Mouse (Mus musculus) heart, postnatal 0 days (tissue): Measurements from ENCODE around the gene Madcam1. TPM values are rescaled to one million over a fixed set of nuclear protein-coding genes. Genes with fewer than 3 reads are reported as not detected.
A peak's percentile ranks its signal among the peaks of the same experiment; 100 is the strongest.

ENCODE experiments used
- ATAC-seq: fragments of 200-750 bp; cut with Nextera tagmentation; 2 replicates; pipeline ENCODE4 v1.8.0; 2017; ENCODE audit warnings: low read depth, moderate number of reproducible peaks, moderate library complexity; ENCODE audit not compliant: insufficient read depth
- DNase-seq: peaks from one replicate; pipeline ENCODE4 v3.0.0-alpha.2; 2016; ENCODE audit warnings: low spot score
- H3K27ac ChIP-seq: fragments of 300-500 bp; sonication (generic); 2 replicates; pipeline ENCODE4 v1.5.1; 2014; ENCODE audit warnings: low read depth, mild to moderate bottlenecking
- H3K27me3 ChIP-seq: fragments of 300-500 bp; sonication (generic); 2 replicates; pipeline ENCODE4 v1.6.1; 2014; ENCODE audit warnings: low read length, mixed read lengths; ENCODE audit not compliant: control insufficient read depth, insufficient read depth
- H3K36me3 ChIP-seq: fragments of 300-500 bp; sonication (generic); replicated peaks from 2 replicates; pipeline ENCODE4 v1.6.1; 2014; ENCODE audit warnings: low read length, mixed read lengths; ENCODE audit not compliant: control insufficient read depth, insufficient read depth
- H3K4me1 ChIP-seq: fragments of 300-500 bp; sonication (generic); 2 replicates; pipeline ENCODE4 v1.6.1; 2014; ENCODE audit warnings: antibody characterized with exemption; ENCODE audit not compliant: control insufficient read depth, insufficient read depth
- H3K4me2 ChIP-seq: fragments of 300-500 bp; sonication (generic); 2 replicates; pipeline ENCODE4 v1.6.1; 2014; ENCODE audit warnings: low read depth, mild to moderate bottlenecking, low read length, moderate library complexity
- H3K4me3 ChIP-seq: fragments of 300-500 bp; sonication (generic); 2 replicates; pipeline ENCODE4 v1.5.1; 2014; ENCODE audit warnings: low read depth, low read length
- H3K9ac ChIP-seq: fragments of 300-500 bp; sonication (generic); replicated peaks from 2 replicates; pipeline ENCODE4 v1.6.1; 2014; ENCODE audit warnings: low read depth, low read length, mixed read lengths
- H3K9me3 ChIP-seq: fragments of 300-500 bp; sonication (generic); replicated peaks from 2 replicates; pipeline ENCODE4 v1.6.1; 2016; ENCODE audit warnings: low read length; ENCODE audit not compliant: control insufficient read depth
- CTCF ChIP-seq: IDR thresholded peaks from 2 replicates; pipeline ENCODE4 v1.5.1; 2016; ENCODE audit warnings: antibody characterized with exemption, control low read depth, low read depth
- EP300 ChIP-seq: IDR thresholded peaks from 2 replicates; pipeline ENCODE4 v1.6.1; 2016; ENCODE audit warnings: antibody characterized with exemption, low read depth
- WGBS: fragments of 180-500 bp; shearing (Covaris S2); extraction: QIAGEN DNeasy Blood & Tissue Kit; methylation state at CpG from one replicate; pipeline ENCODE4 v1.1.7; 2014; 5-methylcytosine and 5-hydroxymethylcytosine counted together
- polyA plus RNA-seq: library from polyadenylated mRNA; unstranded; fragments of >200 nt; fragmentation: Nextera tagmentation; extraction: Ambion mirVana; gene quantifications from 2 replicates; pipeline ENCODE4 v1.2.1, GENCODE M21; 2015
- total RNA-seq: library from RNA; depleted of rRNA; stranded (reverse); fragments of >200 nt; gene quantifications from 2 replicates; pipeline ENCODE4 v1.2.3, GENCODE M21; 2014; ENCODE audit warnings: low replicate concordance

Madcam1 gene
- total and polyA plus RNA-seq, 2 experiments from 2014 or later = 1.3 TPM; not detected in 1

- peaks cover 30% of the 10 kb centered on the region for H3K4me1 ChIP-seq
- peak; percentile 4 for ATAC-seq
- no peaks in the 10 kb centered on the region for H3K27me3 ChIP-seq
- H3K9me3 ChIP-seq = no peaks in the 10 kb centered on the region
- H3K4me2 ChIP-seq = peak overlapping the region; percentile 88
- peak overlapping the region; percentile 96 for H3K27ac ChIP-seq
- H3K4me3 ChIP-seq = peak overlapping the region; percentile 90
- peak; percentile 76 for DNase-seq
- TF ChIP-seq CTCF (peak; percentile 62), EP300 (no peak)
- peak overlapping the region; percentile 94 for H3K9ac ChIP-seq
- under 1% methylated on average over 10 of the region's 10 CpGs for WGBS
- peaks cover 36% of the 10 kb centered on the region for H3K36me3 ChIP-seq
These were observed 18.7 kb downstream of the Madcam1 start for GRCm38 (mm10) chr10:79682916-79683582.

- Histone ChIP-seq H3K4me1 (peaks cover 30% of the 10 kb centered on the region), H3K36me3 (peaks cover 46% of the 10 kb centered on the region), H3K9ac (peak overlapping the region; percentile 94), H3K4me2 (peak overlapping the region; percentile 88), H3K27me3 (no peaks in the 10 kb centered on the region), H3K9me3 (no peaks in the 10 kb centered on the region), H3K27ac (peak overlapping the region; percentile 96), H3K4me3 (peak overlapping the region; percentile 90)
- TF ChIP-seq CTCF = no peak
- no peak for TF ChIP-seq EP300
- DNase-seq = no peak
- ATAC-seq = no peak
- 58% methylated on average over 6 of the region's 6 CpGs for WGBS
These were observed 19.6 kb downstream of the Madcam1 start for GRCm38 (mm10) chr10:79683726-79684640.

GRCm38 (mm10) chr10:79684770-79685600, 20.6 kb downstream of the Madcam1 start:
- no peak for TF ChIP-seq CTCF
- TF ChIP-seq EP300 = no peak
- Histone ChIP-seq H3K27me3 (no peaks in the 10 kb centered on the region), H3K4me3 (no peak overlapping the region), H3K9me3 (no peaks in the 10 kb centered on the region), H3K4me2 (no peak overlapping the region), H3K36me3 (peaks cover 50% of the 10 kb centered on the region), H3K9ac (no peak overlapping the region), H3K4me1 (peaks cover 30% of the 10 kb centered on the region), H3K27ac (peak overlapping the region; percentile 96)
- ATAC-seq (no peak), DNase-seq (no peak)
- 91% methylated on average over 25 of the region's 25 CpGs for WGBS

GRCm38 (mm10) chr10:79686219-79686618, 21.9 kb downstream of the Madcam1 start:
- H3K4me3 ChIP-seq = no peak overlapping the region
- DNase-seq = no peak
- peaks cover 50% of the 10 kb centered on the region for H3K36me3 ChIP-seq
- peaks cover 30% of the 10 kb centered on the region for H3K4me1 ChIP-seq
- no peaks in the 10 kb centered on the region for H3K9me3 ChIP-seq
- 47% methylated on average over 2 of the region's 2 CpGs for WGBS
- H3K27ac ChIP-seq = peak overlapping the region; percentile 91
- no peak for ATAC-seq
- no peak for TF ChIP-seq EP300
- no peak for TF ChIP-seq CTCF
- H3K4me2 ChIP-seq = no peak overlapping the region
- H3K9ac ChIP-seq = no peak overlapping the region
- no peaks in the 10 kb centered on the region for H3K27me3 ChIP-seq

- TF ChIP-seq EP300 (0 out of 2 replicates have a peak, but pooled peaks have one; percentile 31), CTCF (no peak)
- H3K4me1 ChIP-seq = peaks cover 30% of the 10 kb centered on the region
- no peaks in the 10 kb centered on the region for H3K27me3 ChIP-seq
- H3K9me3 ChIP-seq = no peaks in the 10 kb centered on the region
- no peak overlapping the region for H3K4me2 ChIP-seq
- no peak overlapping the region for H3K4me3 ChIP-seq
- ATAC-seq (peak; percentile 9; the same call in 1 of the 2 replicates), DNase-seq (peak; percentile 74)
- WGBS = 33% methylated on average over 1 of the region's 1 CpGs
- H3K27ac ChIP-seq = peak overlapping the region; percentile 91
- no peak overlapping the region for H3K9ac ChIP-seq
- peaks cover 50% of the 10 kb centered on the region for H3K36me3 ChIP-seq
These were observed 22.3 kb downstream of the Madcam1 start for GRCm38 (mm10) chr10:79686691-79687090.
